Mouse (Mus musculus) gastrocnemius, postnatal 25 days (tissue): Measurements from ENCODE around the gene Cwh43. TPM values are rescaled to one million over a fixed set of nuclear protein-coding genes. Genes with fewer than 3 reads are reported as not detected.
"Not testable (repeated sequence)": the region's sequence is repeated elsewhere in the genome, so short reads cannot be mapped to it uniquely, and the experiment has no call there.

Source experiments
- DNase-seq: peaks from one replicate; pipeline ENCODE4 v3.0.0; 2022
- total RNA-seq, 2 experiments: library from RNA; stranded (reverse); gene quantifications; 1 replicate in 1 of 2; 2 replicates in 1 of 2; pipeline ENCODE4 v1.2.3; 2021

Cwh43 gene
- total RNA-seq, 2 experiments from 2014 or later = not detected

DNA sequence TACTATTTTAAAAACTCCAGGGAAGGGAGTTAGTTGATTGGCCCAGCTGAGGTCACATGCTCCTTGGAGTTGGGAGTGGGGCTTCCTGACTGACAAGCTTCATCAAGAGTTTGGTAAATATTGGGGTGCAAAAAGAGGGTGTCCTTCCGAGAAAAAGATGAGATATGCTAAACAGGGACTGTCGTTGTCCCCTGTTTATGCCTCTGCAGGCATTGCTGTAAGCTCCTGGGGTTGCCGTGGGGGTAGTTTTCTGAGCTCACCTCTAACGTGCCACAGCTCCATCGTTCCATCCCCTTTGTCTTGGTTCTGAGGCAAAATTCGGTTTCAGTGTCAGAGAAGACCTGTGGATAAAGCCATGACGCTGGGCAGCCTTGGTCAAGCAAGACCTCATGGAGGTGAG, 74.8 kb downstream of the Cwh43 start, which contains the start of gene Dcun1d4:
Gene Dcun1d4, plus strand, starts transcription at position 301 of the 400 bp plus-strand sequence.
- no peak for DNase-seq

DNA sequence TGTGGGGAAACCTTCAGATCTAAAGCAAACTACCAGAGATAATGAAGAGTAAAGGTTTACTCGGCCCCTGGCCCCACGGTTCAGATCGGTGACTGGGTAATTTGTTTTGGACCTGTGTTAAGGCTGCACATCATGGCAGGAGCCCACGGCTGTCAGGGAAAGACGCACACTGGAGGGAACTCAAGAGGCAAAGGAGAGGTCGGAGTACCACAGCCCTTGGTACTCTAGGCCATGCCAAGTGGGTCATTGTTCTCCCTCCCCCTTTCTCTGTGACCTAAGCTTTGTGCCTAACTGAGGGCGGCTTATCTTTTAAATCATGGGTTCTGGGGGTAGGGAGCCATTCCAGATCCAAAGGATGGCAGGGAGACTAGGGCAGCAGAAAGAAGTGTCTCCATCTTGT, 75.5 kb downstream of the Cwh43 start:
- no peak for DNase-seq

DNA sequence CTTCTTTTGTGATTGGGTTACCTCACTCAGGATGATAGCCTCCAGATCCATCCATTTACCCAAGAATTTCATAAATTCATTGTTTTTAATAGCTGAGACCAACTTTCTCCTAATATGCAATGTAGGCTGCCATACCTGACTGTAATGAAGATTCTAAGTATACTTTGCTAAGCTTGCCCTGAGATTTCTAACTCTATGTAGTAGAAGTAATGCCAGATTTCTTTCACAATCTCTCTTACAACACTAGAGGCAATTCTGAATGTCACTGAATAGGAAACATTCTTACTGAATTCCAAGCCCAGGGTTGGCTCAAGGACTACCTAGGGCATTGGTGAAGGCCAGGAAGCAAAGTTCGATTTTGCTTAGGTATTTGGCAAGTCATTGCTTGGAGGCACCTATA, 76.5 kb downstream of the Cwh43 start:
- not testable (repeated sequence) for DNase-seq

DNA sequence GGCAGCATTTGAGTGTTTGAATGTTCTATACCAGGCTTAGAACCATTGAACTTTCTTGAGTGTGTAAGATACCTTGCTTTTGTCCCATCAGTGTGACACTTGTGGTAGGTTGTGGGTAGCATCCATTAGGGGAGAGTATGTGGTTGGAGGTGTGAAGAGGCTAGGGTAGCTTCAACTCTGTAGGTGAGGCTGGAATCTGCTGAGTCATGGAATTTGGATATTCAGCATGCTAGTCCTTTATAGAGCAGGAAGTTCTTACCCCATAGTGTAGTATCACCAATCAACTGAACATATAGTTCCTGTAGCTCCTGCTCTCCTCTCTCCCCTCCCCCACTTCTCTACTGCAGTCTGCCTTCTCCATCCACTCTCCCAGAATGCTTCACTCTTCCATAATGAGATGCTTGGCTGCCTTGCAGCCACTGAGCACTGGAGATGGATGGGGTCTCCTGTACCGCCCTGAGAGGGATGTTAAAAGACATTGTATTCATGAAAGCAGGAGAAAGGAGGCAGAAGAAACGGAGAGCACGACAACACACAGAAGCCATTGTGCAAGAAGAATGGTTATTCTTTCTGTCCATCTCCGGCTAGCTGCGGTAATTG, 78.2 kb downstream of the Cwh43 start:
- no peak for DNase-seq

DNA sequence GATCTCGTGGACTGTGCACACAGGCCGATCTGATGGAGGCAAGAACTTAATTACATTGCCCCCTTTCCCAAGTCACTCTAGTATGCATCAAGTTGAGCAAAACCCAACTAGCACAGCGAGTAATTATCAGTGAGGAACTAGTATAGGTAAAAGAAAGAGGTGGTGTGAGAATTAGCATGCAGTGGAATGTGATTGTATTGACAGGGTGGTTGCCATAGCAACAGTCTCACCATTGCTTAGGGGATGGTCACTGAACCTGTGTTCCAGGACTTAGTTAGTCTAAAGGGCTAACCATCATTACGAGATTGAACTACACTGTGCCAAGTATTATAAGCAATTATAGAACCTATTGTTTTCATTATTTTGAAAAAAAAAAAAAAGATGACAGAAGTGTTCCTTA, 80.6 kb downstream of the Cwh43 start:
- DNase-seq = no peak

DNA sequence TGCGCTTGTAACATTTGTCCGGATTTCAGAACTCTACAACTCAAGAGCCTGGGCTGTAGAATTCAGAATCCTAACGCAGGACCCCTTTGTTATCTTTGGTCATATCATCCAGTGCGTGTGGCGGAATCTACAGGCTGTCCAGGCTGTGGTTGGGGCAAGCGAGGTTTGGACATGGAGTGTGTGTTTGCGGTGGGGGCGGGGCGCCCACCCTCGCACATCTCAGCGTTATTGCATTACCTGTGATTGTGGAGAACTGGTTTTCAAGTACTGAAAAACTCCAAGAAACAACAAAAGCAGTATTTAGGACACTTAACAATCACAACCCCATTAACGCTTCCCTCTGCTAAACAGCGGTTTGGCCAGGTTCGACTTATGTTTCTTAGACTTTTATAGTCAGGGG, 84.0 kb downstream of the Cwh43 start:
- no peak for DNase-seq

DNA sequence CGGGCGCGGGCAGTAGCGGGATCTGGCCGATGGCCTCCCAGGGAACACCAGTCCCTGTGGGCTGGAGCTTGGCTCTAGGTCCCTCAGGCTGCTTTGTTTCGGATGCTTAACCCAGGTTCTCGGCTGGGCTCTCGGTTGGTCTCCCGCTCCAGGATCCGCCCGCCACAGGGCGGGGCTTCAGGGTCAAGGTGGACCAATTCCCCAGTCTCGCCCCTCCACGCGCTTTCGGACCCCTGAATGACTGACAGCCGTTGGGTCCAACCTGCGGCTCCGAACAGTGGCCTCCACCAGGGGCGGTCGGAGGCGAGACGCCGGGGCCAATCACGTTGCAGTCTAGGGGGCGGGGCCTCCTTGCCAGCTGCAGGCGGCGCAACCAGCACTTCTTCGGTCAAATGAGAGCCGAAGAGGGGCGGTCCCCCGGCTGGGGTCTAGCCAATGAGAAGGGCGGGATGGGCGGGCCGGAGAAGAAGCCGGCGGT, 84.8 kb downstream of the Cwh43 start:
- DNase-seq = peak; percentile 100

DNA sequence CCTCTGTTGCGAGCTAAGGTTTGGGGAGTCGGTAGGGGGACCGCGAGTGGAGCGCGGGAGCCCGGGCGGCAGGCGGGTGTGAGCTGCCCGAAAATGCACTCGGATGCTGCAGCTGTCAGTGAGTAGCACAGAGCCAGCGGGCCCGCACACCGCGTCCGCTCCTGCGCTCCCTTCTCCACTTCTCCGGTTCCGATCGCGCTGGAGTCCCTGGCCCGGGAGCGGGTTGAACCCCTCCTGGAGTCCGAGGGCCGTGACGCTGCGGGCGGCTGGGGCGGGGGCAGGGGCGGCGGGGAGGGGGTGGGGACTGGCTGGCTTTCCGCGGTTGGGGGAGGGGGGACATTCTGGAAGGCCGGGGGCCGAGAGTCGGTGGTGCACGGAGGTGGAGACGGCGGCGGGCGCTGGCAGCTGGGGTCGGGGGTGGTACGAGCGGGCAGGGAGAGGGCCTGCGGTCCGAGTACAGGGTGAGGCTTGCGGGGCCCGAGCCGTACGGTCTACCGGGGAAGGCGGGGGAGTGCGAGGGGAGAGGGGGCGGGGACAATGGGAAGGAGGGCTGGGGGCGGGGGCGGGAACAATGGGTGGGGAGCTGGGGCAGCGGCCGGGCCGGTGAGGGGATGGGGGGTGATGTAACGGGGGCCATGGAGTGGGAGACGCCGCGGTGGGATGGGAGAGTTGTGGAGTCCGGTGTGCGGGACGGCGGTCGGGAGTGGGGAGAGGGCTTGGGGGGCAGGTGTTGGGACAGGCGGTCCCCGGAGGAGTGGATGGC, 85.4 kb downstream of the Cwh43 start:
- DNase-seq = no peak

DNA sequence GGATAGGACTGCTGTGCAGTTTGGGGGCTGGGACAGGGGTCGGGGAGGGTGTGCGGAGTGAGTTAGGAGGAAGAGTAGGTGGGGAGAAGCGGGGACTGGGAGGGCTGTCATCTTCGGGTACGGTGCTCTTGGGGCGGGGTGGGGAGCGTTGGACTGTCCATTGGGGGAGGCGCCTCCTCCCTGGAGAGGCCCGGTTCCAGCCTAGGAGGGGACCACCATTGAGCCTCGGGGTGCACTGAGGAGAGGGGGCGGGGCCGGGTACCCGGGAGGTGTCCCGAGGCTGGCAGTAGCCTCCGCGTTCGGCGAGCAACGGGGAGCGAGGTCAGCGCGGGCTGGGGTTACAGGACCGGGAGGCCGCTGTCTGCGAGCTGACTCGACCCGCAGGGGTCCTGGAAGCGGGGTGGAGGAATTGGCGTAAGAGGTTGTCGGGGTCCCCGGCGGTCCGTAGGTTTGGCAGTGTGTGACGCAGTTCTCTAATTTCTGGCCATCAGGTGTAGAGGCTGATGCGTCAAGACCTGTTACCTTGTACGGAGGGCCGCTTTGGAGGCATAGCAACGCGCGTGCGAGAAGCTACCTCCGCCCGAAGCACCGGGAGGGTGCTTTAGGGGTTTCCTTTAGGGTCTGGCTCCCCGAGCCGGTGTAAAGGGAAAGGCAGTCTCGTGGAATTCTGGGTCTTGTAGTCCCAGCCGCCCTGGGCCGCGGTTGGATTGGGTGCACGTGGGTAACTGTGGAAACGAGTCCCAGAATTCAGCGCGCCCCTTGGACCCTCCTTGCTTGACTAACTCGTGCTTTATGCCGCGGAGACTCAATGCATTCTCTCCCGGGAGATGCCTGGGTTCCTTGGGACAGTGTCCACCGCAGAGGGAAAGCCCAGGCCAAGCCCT, 86.2 kb downstream of the Cwh43 start:
- peak; percentile 80 for DNase-seq

DNA sequence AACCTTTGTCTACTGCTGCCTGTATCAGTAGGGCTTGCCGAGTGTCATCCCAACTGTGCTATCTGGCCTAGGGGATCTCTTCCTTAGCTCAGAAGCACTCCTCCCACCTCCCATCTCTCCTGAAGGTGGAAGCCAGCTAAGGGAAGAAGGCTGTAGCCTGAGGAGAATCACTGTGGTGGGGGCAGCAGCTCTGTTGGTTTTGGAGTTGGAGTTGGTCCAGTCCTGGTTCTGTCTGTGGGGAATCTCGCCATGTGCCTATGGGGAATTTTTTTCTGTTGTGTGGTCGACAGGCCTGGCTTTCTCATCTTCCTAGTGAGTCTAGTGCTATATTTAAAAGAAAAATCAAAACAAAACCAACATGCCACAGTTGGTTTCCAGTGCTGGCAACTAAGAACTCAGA, 91.5 kb downstream of the Cwh43 start:
- no peak for DNase-seq

DNA sequence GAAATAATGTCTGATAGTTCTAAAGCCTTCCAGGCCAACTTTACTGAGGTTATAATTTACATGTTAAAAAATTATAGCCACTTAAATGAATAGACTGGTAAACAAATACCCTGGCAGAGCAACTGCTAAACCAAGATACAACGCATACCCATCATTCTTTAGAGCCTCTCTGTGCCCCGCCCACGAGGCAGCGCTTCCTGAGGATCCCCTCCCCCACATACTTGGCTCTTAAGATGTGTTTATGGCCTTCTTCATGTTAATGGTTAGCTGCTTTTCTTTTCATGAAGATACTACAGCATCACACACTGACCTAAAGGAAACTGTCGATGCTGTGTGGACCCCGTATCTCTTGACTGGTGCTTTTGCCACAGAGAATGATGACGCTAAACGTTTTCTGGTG, 92.7 kb downstream of the Cwh43 start:
- DNase-seq = no peak

DNA sequence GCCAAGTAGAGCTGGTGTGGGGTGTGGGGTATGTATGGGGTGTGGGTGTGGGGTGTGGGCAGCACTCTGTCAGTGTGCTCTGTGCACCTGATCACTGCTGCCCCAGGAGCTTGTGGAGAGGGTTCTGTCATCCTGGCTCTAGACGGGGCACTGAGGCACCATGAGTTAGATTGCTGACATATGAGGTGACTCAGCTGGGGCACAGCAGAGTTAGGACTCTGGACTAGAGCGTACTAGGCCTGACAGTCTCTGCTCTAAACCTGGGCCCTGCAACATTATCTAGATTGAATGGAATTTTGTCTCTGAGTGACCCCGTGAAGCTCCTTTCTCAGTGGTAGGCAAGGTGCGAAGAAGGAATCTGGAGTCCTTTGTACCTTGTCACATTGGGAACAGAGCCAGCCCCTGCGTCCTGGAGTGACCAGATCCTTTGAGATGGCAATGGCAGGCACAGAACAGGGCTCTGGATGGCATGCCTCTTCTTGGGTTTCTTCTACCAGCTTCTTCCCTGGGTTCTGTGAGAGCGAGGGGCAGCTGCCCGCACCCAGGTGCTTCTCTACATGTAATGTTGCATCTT, 95.1 kb downstream of the Cwh43 start:
- no peak for DNase-seq

DNA sequence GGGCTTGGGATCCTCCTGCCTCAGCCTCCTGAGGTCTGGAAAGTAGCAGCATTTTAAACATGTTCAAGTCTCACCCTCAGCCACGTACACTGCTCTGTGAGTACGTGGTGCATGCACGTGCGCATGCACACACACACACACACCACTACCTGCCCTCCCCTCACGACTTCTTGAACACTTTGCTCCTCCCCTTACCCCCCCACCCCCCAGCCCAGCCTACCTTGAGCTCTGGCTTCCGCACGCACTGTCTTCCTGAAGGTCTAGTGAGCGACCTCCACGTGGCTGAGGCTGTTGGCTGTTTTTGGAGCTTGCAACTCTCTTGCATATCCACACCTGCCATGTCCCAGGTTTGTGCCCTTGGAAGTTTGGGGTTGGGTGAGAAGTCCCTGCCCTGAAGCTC, 96.5 kb downstream of the Cwh43 start:
- no peak for DNase-seq

Other genes starting within 250 kb of the Cwh43 start
- 10 to 100 TPM; 14.6 to 15.2 TPM for gene Fryl, start 149.5 kb upstream of the Cwh43 start, total RNA-seq
- 100 to 1,000 TPM; 137 TPM for gene Ociad1, start 113.3 kb upstream of the Cwh43 start, total RNA-seq
- gene Ociad2, start 65.0 kb upstream of the Cwh43 start, total RNA-seq = 10 to 100 TPM; 27.1 to 29.5 TPM
- 1 to 10 TPM; 8.1 to 9.0 TPM for gene Dcun1d4, start 74.9 kb downstream of the Cwh43 start, total RNA-seq
- not detected for gene Lrrc66, start 226.5 kb downstream of the Cwh43 start, total RNA-seq
- 10 to 100 TPM; 96.5 TPM for gene Sgcb, start 241.7 kb downstream of the Cwh43 start, total RNA-seq
- not detected for gene Spata18, start 245.3 kb downstream of the Cwh43 start, total RNA-seq